Mouse (Mus musculus) testis, adult 2 months (tissue): ENCODE data around the gene Cep41.

Experiments used
- CTCF ChIP-seq: fragments of 200-500 bp; IDR thresholded peaks from 2 replicates; pipeline ENCODE4 v1.5.1; 2012; ENCODE audit warnings: low read depth, mild to moderate bottlenecking, inconsistent platforms, low read length, moderate library complexity; ENCODE audit not compliant: control insufficient read depth, insufficient read depth, insufficient replicate concordance
- POLR2A ChIP-seq: fragments of 200-500 bp; IDR thresholded peaks from 2 replicates; pipeline ENCODE4 v1.6.1; 2012; ENCODE audit warnings: low read depth, mild to moderate bottlenecking, inconsistent platforms, low read length, moderate library complexity; ENCODE audit not compliant: control insufficient read depth

DNA sequence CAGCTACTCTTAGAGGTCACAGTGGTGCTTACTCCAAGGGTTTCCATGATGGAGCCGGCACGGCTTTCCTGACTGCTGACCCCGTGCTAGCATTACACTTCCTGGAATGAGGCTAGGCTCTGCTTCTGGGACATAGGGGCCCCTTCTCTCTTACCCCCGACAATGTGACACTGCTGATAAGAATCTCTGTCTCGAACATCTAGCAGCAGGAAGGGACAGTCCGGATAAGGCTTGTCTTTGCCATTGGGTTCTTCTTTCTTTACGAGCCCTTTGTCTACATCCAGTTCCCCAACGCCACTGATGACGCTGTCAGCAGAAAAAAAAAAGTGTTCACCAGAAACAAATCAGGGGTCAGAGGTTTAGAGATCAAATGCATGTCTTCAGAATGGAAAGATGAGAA, 34.9 kb downstream of the Cep41 start:
- TF ChIP-seq POLR2A (no peak), CTCF (no peak)
